Mouse (Mus musculus): Measurements from ENCODE around the gene Wipi1.

Wipi1 gene

DNA sequence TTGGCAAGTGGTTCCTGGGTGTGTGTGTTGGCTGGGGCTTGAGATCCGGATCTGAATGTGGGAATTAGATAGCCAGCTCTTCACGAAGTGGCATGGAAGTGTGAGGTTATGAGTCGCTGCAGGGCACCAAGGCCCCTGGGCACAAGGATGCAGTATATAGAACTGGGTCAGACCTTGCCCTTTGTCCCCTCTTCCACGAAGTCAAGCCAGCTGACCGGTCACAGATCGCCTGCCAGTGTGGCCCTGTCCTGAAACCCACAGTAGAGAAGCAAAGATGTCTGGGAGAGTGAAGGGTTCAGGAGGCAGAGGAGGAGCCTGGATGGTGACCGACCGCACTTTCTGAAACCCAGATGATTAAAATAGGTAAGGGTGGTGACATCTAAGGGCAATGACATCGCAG is 68.3 kb downstream of the Wipi1 start:
- no peak for DNase-seq (ENCODE audit: low read depth, low spot score)

- DNase-seq (ENCODE audit: low read depth, low spot score): no peak
These were observed 72.5 kb downstream of the Wipi1 start for GRCm38 (mm10) chr11:109539290-109539689.

GRCm38 (mm10) chr11:109536939-109537338 is 74.8 kb downstream of the Wipi1 start:
- DNase-seq (ENCODE audit: low read depth, low spot score): no peak

DNA sequence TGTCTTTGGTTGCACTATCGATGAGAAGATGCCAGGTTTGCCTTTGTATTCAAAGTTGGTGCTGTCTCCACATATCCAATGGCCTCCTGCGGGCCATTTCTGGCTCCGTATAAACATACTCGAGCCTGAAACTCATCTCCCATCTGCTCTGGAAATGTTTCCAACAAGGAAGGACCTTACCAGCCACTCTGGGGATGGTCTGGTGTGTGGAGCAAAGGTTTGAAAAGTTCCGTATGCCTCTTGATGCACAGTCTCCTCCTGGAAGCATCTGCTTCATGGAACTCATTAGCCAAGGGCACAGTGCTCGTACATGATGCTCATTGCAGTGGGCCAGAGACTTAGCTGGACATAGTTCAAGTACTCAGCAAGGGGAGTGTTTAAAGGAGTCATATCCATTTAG is 75.8 kb downstream of the Wipi1 start:
- DNase-seq (ENCODE audit: low read depth, low spot score): no peak

- DNase-seq (ENCODE audit: low read depth, low spot score): no peak
These were observed 81.7 kb downstream of the Wipi1 start for GRCm38 (mm10) chr11:109530030-109530429.

- no peak for DNase-seq (ENCODE audit: low read depth, low spot score)
These were observed 86.2 kb downstream of the Wipi1 start for GRCm38 (mm10) chr11:109525571-109525970.

GRCm38 (mm10) chr11:109524869-109525268 is 86.9 kb downstream of the Wipi1 start:
- DNase-seq (ENCODE audit: low read depth, low spot score): no peak
